Mouse (Mus musculus) lung, adult 2 months (tissue): Measurements from ENCODE around the gene Eif4g1. TPM values are rescaled to one million over a fixed set of nuclear protein-coding genes. Genes with fewer than 3 reads are reported as not detected.
A peak's percentile ranks its signal among the peaks of the same experiment; 100 is the strongest.

ENCODE experiments used
- DNase-seq: peaks from one replicate; pipeline ENCODE4 v3.0.0; 2022
- H3K4me1 ChIP-seq: fragments of 200-500 bp; 2 replicates; pipeline ENCODE4 v1.6.1; 2011; ENCODE audit warnings: low read length; ENCODE audit not compliant: control insufficient read depth, insufficient read depth
- H3K4me3 ChIP-seq: fragments of 200-500 bp; replicated peaks from 2 replicates; pipeline ENCODE3; 2011; ENCODE audit warnings: low read depth, mild to moderate bottlenecking, control low read depth, low read length; ENCODE audit errors: extremely low read depth
- CTCF ChIP-seq: fragments of 200-500 bp; IDR thresholded peaks from 2 replicates; pipeline ENCODE4 v1.5.1; 2011; ENCODE audit warnings: mild to moderate bottlenecking, low read length, control low read depth; ENCODE audit not compliant: insufficient read depth
- POLR2A ChIP-seq: fragments of 200-500 bp; IDR thresholded peaks from 2 replicates; pipeline ENCODE4 v1.6.1; 2011; ENCODE audit warnings: low read depth, mild to moderate bottlenecking, control low read depth, low read length, borderline replicate concordance; ENCODE audit errors: extremely low read depth
- WGBS: fragments of 180-500 bp; shearing (Covaris S2); methylation state at CpG from one replicate; pipeline ENCODE4 v1.1.7; 2018; 5-methylcytosine and 5-hydroxymethylcytosine counted together
- polyA plus RNA-seq: library from polyadenylated mRNA; depleted of rRNA; stranded (reverse); fragments of >200 nt; gene quantifications from 2 replicates; pipeline ENCODE4 v1.2.3, GENCODE M21; 2012

The Eif4g1 gene
- polyA plus RNA-seq, 1 experiment, result 341 TPM

- no peak for TF ChIP-seq POLR2A
- no peak for TF ChIP-seq CTCF
- 84% methylated on average over 6 of the region's 6 CpGs for WGBS
- Histone ChIP-seq H3K4me1 (no peaks in the 10 kb centered on the region), H3K4me3 (no peak overlapping the region)
- no peak for DNase-seq
Measured at GRCm38 (mm10) chr16:20703699-20704400, 35.7 kb downstream of the Eif4g1 start.

- DNase-seq, result no peak
- Histone ChIP-seq H3K4me3 (no peak overlapping the region), H3K4me1 (no peaks in the 10 kb centered on the region)
- no peak for TF ChIP-seq CTCF
- no peak for TF ChIP-seq POLR2A
- 74% methylated on average over 3 of the region's 3 CpGs for WGBS
Measured at GRCm38 (mm10) chr16:20705786-20706185, 37.7 kb downstream of the Eif4g1 start.

DNA sequence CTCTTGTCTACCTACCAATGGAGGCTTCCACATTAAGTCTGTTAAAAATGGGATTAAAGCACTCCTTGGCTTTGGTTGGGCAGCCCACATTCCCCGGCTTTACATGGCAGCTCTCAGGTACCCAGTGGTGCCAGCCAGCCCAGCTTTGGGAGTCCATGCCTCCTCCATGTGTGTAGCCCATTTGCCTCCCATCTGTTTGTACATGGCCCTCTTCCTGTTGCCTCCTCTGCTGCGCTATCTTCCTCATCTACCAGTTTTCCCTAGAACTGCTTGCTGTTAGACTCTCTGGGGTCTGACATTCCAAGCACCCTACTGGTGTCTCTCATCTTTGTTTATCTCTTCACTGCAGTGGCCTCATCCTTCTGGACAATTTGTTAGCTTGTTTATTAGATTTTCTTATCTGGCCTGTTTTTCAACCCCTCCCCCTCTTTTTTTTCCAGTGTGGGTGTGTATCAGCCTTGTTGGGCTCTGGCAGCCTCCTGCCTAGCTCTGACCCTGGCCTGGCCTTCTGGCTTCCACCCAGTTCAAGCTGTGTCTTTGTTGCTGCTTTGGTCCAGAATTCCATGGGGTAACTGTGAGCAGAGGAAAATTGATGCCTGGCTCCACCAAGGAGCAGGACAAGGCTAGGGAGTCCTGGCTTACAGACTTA, 38.4 kb downstream of the Eif4g1 start:
- no peaks in the 10 kb centered on the region for H3K4me1 ChIP-seq
- WGBS, result 85% methylated on average over 2 of the region's 2 CpGs
- no peak overlapping the region for H3K4me3 ChIP-seq
- TF ChIP-seq POLR2A (no peak), CTCF (no peak)
- DNase-seq, result no peak

DNA sequence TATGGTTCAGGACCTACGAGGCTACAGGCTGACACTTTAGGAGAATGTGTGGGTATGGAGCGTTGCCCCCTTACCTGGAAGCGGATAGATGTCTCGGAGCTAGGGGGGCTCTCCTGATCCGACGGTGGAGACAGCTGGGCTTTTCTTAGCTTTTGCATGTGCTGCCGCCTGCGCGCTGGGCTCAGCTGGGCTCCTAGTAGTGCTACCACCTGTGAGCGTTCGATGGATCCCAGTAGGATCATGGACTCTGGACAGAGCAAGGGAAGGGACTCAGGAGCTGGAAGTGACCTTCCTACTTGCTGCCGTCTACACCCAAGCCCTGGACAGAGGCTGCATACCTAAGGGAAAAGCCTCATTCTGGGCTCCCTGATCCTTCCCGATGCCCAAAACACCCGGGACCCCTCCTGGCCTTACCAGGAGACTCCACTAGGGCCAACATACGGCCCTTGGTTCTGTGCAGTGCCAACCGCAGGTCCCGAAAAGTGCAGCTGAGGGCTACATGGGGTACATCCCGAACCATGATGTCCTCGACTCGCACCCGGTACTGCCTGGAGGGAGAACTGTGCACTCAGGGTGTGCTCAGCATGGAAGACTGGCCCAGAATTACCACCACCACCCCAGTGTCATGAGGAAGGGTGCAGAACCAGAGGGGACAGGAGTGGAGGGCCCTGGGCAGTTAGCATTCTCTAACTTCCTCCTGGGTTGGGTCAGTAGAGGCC, 40.3 kb downstream of the Eif4g1 start:
- 91% methylated on average over 21 of the region's 21 CpGs for WGBS
- Histone ChIP-seq H3K4me1 (no peaks in the 10 kb centered on the region), H3K4me3 (no peak overlapping the region)
- no peak for DNase-seq
- TF ChIP-seq POLR2A (no peak), CTCF (no peak)

- TF ChIP-seq CTCF (peak; percentile 58), POLR2A (no peak)
- DNase-seq, result no peak
- WGBS, result 74% methylated on average over 19 of the region's 19 CpGs
- no peak overlapping the region for H3K4me3 ChIP-seq
- no peaks in the 10 kb centered on the region for H3K4me1 ChIP-seq
Measured at GRCm38 (mm10) chr16:20708939-20709734, 41.0 kb downstream of the Eif4g1 start.

GRCm38 (mm10) chr16:20710370-20710769, 42.3 kb downstream of the Eif4g1 start:
- DNase-seq, result no peak
- no peak overlapping the region for H3K4me3 ChIP-seq
- no peak for TF ChIP-seq POLR2A
- no peak for TF ChIP-seq CTCF
- WGBS, result 93% methylated on average over 11 of the region's 11 CpGs
- no peaks in the 10 kb centered on the region for H3K4me1 ChIP-seq

DNA sequence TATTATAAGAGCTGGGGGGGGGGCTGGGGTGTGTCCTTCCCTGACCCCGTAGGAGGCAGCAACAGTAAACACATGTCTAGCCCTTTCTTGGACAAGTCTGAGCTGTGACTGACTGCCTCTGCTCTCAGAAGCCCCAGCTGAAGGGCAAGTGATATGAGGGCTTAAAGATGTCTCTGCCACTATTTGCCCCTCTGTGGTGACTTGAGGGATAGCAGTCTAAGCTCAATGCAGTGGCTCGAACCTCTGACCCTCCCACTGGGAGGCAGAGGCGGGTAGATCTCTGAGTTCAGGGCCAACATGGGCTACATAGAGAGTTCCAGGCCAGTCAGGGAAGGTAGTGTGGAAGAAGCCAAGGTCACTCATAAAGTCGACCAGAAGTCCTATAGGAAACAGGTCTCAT, 42.7 kb downstream of the Eif4g1 start:
- 74% methylated on average over 4 of the region's 4 CpGs for WGBS
- Histone ChIP-seq H3K4me3 (no peak overlapping the region), H3K4me1 (no peaks in the 10 kb centered on the region)
- no peak for DNase-seq
- no peak for TF ChIP-seq POLR2A
- TF ChIP-seq CTCF, result 0 out of 2 replicates have a peak, but pooled peaks have one; percentile 12

- Histone ChIP-seq H3K4me1 (no peaks in the 10 kb centered on the region), H3K4me3 (no peak overlapping the region)
- no peak for TF ChIP-seq CTCF
- no peak for TF ChIP-seq POLR2A
- no peak for DNase-seq
- WGBS, result 83% methylated on average over 9 of the region's 9 CpGs
Measured at GRCm38 (mm10) chr16:20712190-20712589, 44.1 kb downstream of the Eif4g1 start.

- no peak for DNase-seq
- Histone ChIP-seq H3K4me3 (no peak overlapping the region), H3K4me1 (no peaks in the 10 kb centered on the region)
- 74% methylated on average over 7 of the region's 7 CpGs for WGBS
- TF ChIP-seq CTCF (no peak), POLR2A (no peak)
Measured at GRCm38 (mm10) chr16:20712889-20713288, 44.8 kb downstream of the Eif4g1 start.
